Mouse (Mus musculus): ENCODE data around the gene Pcnx. TPM values are rescaled to one million over a fixed set of nuclear protein-coding genes. Genes with fewer than 3 reads are reported as not detected.

The Pcnx gene
- total RNA-seq, 2 experiments from 2014 or later, result 86.8 to 97.2 TPM

- no peak for DNase-seq (ENCODE audit: low spot score in 2 of 2)
- intact Hi-C loops (cut with DNase I), result no loop called here
Measured at GRCm38 (mm10) chr12:81933430-81933829, 73.6 kb downstream of the Pcnx start.

GRCm38 (mm10) chr12:81934510-81934909 is 74.7 kb downstream of the Pcnx start:
- no peak for DNase-seq (ENCODE audit: low spot score in 2 of 2)
- intact Hi-C loops (cut with DNase I), result no loop called here

DNA sequence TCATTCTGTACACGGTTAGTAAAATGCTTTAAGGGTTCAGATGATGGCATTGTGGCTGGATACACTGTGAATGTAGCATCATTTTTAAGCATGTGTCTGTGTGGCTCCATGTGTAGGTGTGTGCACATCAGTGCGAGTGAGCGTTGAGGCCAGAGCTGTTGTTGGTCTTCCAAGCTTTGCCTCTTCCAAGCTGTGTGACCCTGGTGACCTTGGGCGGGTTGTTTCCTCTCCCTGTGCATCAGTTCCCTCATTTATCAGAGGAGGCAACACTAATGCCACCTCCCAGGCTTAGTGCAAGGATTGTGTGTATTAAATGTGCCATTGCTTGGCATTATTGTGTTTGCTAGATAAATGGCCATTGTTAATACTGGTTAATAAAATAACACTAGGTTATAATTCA is 76.2 kb downstream of the Pcnx start:
- DNase-seq (ENCODE audit: low spot score in 2 of 2), result no peak
- intact Hi-C loops (cut with DNase I), result no loop called here

- DNase-seq (ENCODE audit: low spot score in 2 of 2), result no peak
- intact Hi-C loops (cut with DNase I), result no loop called here
Measured at GRCm38 (mm10) chr12:81941191-81941590, 81.4 kb downstream of the Pcnx start.

DNA sequence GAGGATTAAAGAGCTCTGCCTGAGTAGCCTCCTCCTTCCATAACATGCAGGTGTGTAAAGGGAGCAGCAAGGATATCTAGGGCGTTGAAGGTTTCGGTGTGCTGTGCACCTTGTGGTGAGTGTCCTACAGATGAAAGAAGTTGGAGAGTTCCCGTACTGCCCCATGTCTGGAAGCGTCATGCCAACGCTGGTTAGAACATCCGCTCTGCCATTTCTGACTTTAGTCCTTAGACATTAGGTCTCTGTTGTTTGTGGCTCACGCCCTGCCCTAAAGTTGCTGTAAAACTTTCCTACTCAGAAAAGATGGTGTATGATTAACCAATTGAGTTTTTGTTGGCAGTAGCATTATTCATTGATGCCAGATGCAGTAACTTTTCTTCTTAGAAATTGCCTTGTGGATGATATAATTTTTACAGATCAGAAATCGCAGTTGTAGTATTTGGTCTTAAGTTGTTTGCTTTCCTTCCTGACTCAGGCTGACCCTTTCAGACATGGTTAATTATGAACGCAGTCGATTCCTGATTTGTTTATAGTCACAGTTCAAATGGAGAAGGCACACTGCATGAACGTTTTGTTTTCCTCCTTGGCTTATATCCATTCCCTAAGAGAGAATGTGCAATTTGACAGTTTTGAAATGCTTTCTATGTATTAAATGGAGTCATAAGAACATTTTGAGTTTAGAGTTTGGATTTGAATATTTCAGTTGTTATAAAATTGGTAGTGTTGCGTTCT is 83.7 kb downstream of the Pcnx start:
- DNase-seq (ENCODE audit: low spot score in 2 of 2), result no peak
- intact Hi-C loops (cut with DNase I), result no loop called here

- intact Hi-C loops (cut with DNase I), result no loop called here
- no peak for DNase-seq (ENCODE audit: low spot score in 2 of 2)
Measured at GRCm38 (mm10) chr12:81949026-81949425, 89.2 kb downstream of the Pcnx start.

DNA sequence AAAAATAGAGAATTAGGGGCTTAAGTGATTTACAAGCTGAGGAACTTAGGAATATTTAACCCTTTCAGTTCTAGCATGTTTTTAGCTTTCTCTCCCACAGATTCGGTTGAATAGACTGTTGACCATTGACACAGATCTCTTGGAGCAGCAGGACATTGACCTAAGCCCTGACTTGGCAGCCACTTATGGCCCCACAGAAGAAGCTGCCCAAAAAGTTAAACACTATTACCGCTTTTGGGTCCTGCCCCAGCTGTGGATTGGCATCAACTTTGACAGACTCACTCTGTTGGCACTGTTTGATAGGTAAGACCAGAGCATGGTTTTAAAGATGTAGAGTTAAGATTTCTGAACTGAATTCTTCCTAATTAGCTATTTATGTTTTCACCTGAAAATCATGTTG is 90.2 kb downstream of the Pcnx start:
- intact Hi-C loops (cut with DNase I), result no loop called here
- no peak for DNase-seq (ENCODE audit: low spot score in 2 of 2)

GRCm38 (mm10) chr12:81958351-81958750 is 98.5 kb downstream of the Pcnx start:
- no peak for DNase-seq (ENCODE audit: low spot score in 2 of 2)
- intact Hi-C loops (cut with DNase I), result no loop called here

DNA sequence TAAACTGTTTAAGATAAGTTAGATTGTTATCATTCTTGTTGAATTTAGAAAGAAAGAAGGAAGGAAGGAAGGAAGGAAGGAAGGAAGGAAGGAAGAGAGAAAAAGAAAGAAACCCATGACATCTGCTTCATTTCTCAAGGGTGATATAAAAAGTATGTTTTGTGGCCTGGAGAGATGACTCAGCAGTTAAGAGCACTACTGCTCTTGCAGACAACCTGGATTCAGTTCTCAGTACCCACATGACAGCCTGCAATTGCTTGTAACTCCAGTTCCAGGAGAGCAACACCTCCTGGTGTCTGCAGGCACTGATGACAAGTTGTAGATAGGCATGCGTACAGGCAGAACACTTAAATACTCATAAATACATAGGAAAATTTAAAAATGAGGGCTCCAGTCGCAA is 105.6 kb downstream of the Pcnx start:
- intact Hi-C loops (cut with DNase I), result no loop called here
- no peak for DNase-seq (ENCODE audit: low spot score in 2 of 2)

DNA sequence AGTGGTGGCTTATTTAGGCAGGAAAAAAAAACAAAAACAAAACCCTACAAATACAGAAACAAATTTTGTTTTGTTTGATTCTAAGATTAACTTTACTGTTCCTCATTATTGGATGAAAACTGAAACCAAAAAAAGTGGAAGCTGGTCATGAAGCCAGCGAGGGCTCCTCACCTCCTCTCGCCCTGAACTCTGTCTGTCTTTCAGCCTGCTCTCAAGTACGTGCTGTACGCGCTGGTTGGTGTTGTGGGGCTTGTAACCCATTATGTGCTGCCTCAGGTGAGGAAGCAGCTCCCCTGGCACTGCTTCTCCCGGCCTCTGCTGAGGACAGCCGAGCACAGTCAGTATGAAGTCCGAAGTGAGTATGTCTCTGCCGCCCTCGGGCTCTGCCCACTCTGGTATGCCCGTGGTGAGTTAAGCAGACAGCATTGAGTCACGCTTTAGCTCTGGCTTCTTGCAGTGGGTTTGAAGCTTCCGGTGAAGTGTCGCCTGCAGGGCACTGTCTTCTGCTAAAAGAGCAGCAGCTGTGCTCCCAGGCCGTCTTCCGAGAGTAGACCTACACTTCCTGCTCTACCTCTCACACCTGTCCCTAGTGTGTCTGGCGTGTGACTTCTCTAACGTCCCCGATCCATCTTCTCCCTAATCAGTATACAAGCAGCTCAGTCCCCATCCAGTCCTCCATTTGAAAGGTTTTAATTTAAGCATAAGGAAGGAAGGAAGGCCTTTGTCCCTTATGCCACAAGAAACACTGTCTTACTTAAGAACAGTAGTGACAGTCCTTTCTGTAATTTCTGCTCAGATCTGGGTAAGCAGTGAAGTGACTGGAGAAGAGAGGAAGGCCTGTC is 111.4 kb downstream of the Pcnx start:
- peak; percentile 36 to 40 for DNase-seq (ENCODE audit: low spot score in 2 of 2)
- intact Hi-C loops (cut with DNase I), result loop anchor here (5.0 kb wide), 1 partner anchor 174 kb away; no protein-coding TSS in a partner anchor

GRCm38 (mm10) chr12:81971884-81972362 is 112.1 kb downstream of the Pcnx start:
- DNase-seq (ENCODE audit: low spot score in 2 of 2), result peak in 1 of 2 experiments; percentile 21
- intact Hi-C loops (cut with DNase I), result loop anchor here (5.0 kb wide), 1 partner anchor 175 kb away; no protein-coding TSS in a partner anchor

- no peak for DNase-seq (ENCODE audit: low spot score in 2 of 2)
- intact Hi-C loops (cut with DNase I), result loop anchor here (5.0 kb wide), 1 partner anchor 178 kb away; no protein-coding TSS in a partner anchor
Measured at GRCm38 (mm10) chr12:81974806-81975205, 115.0 kb downstream of the Pcnx start.

- no peak for DNase-seq (ENCODE audit: low spot score in 2 of 2)
- intact Hi-C loops (cut with DNase I), result no loop called here
Measured at GRCm38 (mm10) chr12:81977346-81977745, 117.5 kb downstream of the Pcnx start.

DNA sequence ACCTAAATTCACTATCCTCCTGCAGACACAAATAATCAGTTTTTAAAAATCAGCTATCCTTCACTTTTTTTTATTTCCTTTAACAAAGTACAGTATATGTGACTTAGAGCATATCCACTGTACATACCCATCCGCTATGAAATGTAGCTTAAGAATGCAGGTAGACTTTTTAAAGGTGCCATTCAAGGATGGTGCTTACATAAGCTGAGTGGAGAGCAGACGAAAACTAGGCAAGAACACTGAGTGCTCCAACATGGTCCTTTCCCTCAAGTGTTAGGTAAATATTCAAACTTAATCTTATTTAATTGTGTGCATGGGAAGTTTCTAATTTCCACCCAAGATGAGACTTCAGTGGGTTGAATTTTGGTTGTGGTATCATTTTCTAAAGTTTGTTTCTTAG is 119.5 kb downstream of the Pcnx start:
- no peak for DNase-seq (ENCODE audit: low spot score in 2 of 2)
- intact Hi-C loops (cut with DNase I), result no loop called here

DNA sequence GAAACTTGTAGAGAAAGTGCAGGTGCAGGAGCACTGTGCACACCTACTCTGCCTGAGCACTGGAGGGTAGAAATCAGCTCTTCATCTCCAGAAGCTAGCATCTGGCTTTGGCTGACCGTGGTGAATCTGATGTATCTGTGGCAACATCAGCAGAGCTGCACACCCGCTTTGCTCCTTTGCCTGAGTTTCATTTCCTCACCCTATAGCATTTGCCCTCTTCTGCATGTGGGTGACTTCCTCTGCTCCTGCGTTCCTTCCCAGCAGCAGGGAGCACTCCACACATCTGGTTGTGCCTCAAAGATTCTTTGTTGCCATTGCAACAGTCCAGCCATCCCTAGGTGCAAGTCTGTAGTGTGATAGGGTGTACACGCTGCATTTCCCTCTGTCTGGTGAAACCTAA is 132.3 kb downstream of the Pcnx start:
- intact Hi-C loops (cut with DNase I), result no loop called here
- DNase-seq (ENCODE audit: low spot score in 2 of 2), result no peak

- intact Hi-C loops (cut with DNase I), result no loop called here
Measured at GRCm38 (mm10) chr12:81992996-81993395, 133.2 kb downstream of the Pcnx start.

GRCm38 (mm10) chr12:81994911-81995667 is 135.3 kb downstream of the Pcnx start:
- DNase-seq (ENCODE audit: low spot score in 2 of 2), result no peak
- intact Hi-C loops (cut with DNase I), result no loop called here

More at GRCm38 (mm10) chr12:81992996-81993395, 133.2 kb downstream of the Pcnx start:
- no peak for DNase-seq (ENCODE audit: low spot score in 2 of 2)

DNA sequence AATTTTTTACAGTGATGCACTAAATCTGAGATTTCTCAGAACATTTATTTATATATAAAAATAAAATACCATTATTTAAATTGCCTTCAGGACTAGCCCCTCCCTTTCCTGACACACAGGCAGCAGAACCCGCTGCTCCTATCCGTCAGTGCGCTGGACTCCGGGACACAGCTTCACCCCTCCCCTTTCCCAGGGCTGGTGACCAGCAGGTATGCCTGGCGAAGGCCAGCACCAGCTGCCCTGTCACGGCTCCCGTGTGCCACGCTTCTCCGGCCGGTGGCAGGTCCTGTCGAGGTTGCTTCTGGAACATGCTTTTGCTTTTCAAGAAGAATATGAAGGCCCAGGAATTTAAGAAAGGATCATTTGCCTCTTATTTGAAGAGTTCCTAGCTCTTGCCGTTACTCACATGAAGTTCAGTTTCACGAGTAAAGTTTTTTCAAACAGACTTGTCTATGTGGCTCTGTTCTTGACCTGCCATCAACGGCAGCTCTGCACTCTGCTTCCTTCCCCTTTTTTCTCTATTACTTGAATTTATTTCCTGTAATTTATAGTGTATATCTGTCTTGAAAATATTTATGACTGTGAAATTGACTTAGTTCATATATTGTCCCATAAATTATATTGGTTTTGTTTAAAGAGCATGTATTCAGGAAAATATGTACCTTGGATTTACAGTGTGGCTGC is 137.0 kb downstream of the Pcnx start:
- intact Hi-C loops (cut with DNase I), result no loop called here
- no peak for DNase-seq (ENCODE audit: low spot score in 2 of 2)

DNA sequence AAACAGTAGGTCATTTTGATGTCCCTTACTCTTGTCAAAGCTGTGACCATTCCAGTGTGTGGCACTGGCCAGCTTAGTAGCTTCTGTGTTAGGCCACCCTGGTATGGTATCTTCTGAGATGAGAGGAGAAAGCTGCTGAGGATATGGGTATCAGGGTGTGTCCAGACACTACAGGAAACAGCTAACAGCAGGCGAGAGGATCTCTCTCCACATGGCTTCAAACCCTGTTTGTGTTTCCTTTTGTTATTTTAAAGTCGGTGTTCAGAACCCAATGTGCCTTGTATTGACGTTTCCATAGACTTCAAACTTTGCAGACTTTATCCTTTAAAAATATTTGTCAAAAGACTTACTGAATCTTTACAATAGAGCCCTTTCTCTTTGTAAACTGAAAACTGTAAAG is 137.7 kb downstream of the Pcnx start:
- intact Hi-C loops (cut with DNase I), result no loop called here
- DNase-seq (ENCODE audit: low spot score in 2 of 2), result no peak
